Mouse (Mus musculus) brain, embryonic 14.5 days (tissue): Measurements from ENCODE around the gene Bpnt1.

Experiments
- CTCF ChIP-seq: fragments of 200-500 bp; IDR thresholded peaks from 2 replicates; pipeline ENCODE4 v1.5.1; 2012; ENCODE audit warnings: inconsistent platforms, mild to moderate bottlenecking, moderate library complexity, borderline replicate concordance; ENCODE audit not compliant: insufficient read depth, insufficient read length; ENCODE audit errors: extremely low read depth
- POLR2A ChIP-seq: fragments of 200-500 bp; IDR thresholded peaks from 2 replicates; pipeline ENCODE4 v1.6.1; 2012; ENCODE audit warnings: mild to moderate bottlenecking, inconsistent platforms, borderline replicate concordance; ENCODE audit not compliant: poor library complexity, insufficient read depth, insufficient read length, severe bottlenecking; ENCODE audit errors: extremely low read depth

DNA sequence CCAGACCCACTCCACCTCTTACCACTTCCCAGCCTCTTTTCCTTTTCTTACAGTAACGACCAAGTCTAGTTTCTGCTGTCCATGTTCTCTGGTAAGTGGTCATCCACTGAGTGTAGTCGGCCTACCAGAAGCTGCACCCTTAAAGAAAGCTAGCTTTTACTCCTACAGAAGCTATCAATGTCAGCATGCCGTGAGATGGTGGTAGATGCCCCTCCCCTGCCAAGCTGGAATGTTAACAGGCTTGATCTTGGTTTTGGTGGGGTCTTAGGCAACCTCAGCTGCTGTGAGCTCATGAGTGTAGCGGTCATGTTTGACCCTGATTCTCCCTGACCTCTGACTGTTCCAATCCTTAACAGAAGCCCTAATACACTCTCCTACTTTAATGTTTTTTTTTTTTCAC, 26.3 kb downstream of the Bpnt1 start:
- no peak for TF ChIP-seq POLR2A
- no peak for TF ChIP-seq CTCF
